Mouse (Mus musculus) neural tube, embryonic 12.5 days (tissue): ENCODE data around the gene Nsun7. TPM values are rescaled to one million over a fixed set of nuclear protein-coding genes. Genes with fewer than 3 reads are reported as not detected.
"Not testable (repeated sequence)": the region's sequence is repeated elsewhere in the genome, so short reads cannot be mapped to it uniquely, and the experiment has no call there.

Source experiments
- ATAC-seq: fragments of 200-750 bp; cut with Nextera tagmentation; 2 replicates; pipeline ENCODE4 v1.8.0; 2017; ENCODE audit warnings: low read depth, mild to moderate bottlenecking, moderate TSS enrichment, moderate library complexity; ENCODE audit not compliant: low FRiP score
- H3K27ac ChIP-seq: fragments of 300-500 bp; sonication (generic); 2 replicates; pipeline ENCODE4 v1.5.1; 2016
- H3K27me3 ChIP-seq: fragments of 300-500 bp; sonication (generic); replicated peaks from 2 replicates; pipeline ENCODE4 v1.6.1; 2016; ENCODE audit warnings: mild to moderate bottlenecking
- H3K36me3 ChIP-seq: fragments of 300-500 bp; sonication (generic); 2 replicates; pipeline ENCODE4 v1.6.1; 2016; ENCODE audit warnings: mild to moderate bottlenecking
- H3K4me1 ChIP-seq: fragments of 300-500 bp; sonication (generic); 2 replicates; pipeline ENCODE4 v1.6.1; 2016
- H3K4me2 ChIP-seq: fragments of 300-500 bp; sonication (generic); replicated peaks from 2 replicates; pipeline ENCODE4 v1.6.1; 2016; ENCODE audit warnings: mild to moderate bottlenecking
- H3K4me3 ChIP-seq: fragments of 300-500 bp; sonication (generic); 2 replicates; pipeline ENCODE4 v1.5.1; 2016
- H3K9ac ChIP-seq: fragments of 300-500 bp; sonication (generic); 2 replicates; pipeline ENCODE4 v1.6.1; 2016; ENCODE audit warnings: mild to moderate bottlenecking
- H3K9me3 ChIP-seq: fragments of 300-500 bp; sonication (generic); 2 replicates; pipeline ENCODE4 v1.6.1; 2016; ENCODE audit warnings: mild to moderate bottlenecking
- WGBS: fragments of 180-500 bp; shearing (Covaris S2); methylation state at CpG from one replicate; pipeline ENCODE4 v1.1.7; 2016; 5-methylcytosine and 5-hydroxymethylcytosine counted together
- polyA plus RNA-seq: library from polyadenylated mRNA; unstranded; fragments of >200 nt; fragmentation: Nextera tagmentation; extraction: Ambion mirVana; gene quantifications from 2 replicates; pipeline ENCODE4 v1.2.1, GENCODE M21; 2016

Gene Nsun7
- polyA plus RNA-seq, 1 experiment from 2014 or later = 1.0 TPM

GRCm38 (mm10) chr5:66245958-66246497 is 13.7 kb upstream of the Nsun7 start:
- 76% methylated on average over 9 of the region's 10 CpGs for WGBS
- no peaks in the 10 kb centered on the region; the same call in 1 of the 2 replicates for H3K4me1 ChIP-seq
- H3K27me3 ChIP-seq = no peaks in the 10 kb centered on the region
- no peak overlapping the region for H3K4me3 ChIP-seq
- no peak overlapping the region for H3K4me2 ChIP-seq
- H3K9me3 ChIP-seq = no peaks in the 10 kb centered on the region
- H3K9ac ChIP-seq = no peak overlapping the region
- ATAC-seq = no peak
- H3K36me3 ChIP-seq = no peaks in the 10 kb centered on the region
- H3K27ac ChIP-seq = no peak overlapping the region

GRCm38 (mm10) chr5:66253219-66253618 is 6.5 kb upstream of the Nsun7 start:
- Histone ChIP-seq H3K27ac (no peak overlapping the region), H3K9ac (no peak overlapping the region), H3K4me3 (no peak overlapping the region), H3K27me3 (no peaks in the 10 kb centered on the region), H3K9me3 (no peaks in the 10 kb centered on the region), H3K4me1 (no peaks in the 10 kb centered on the region), H3K4me2 (no peak overlapping the region), H3K36me3 (no peaks in the 10 kb centered on the region)
- 56% methylated on average over 5 of the region's 5 CpGs for WGBS
- no peak for ATAC-seq

- WGBS = 91% methylated on average over 10 of the region's 10 CpGs
- Histone ChIP-seq H3K4me2 (no peak overlapping the region), H3K4me1 (0 out of 2 replicates have a peak, but pooled peaks cover 4% of the 10 kb centered on the region), H3K9ac (no peak overlapping the region), H3K4me3 (no peak overlapping the region), H3K27me3 (no peaks in the 10 kb centered on the region), H3K9me3 (no peaks in the 10 kb centered on the region), H3K36me3 (no peaks in the 10 kb centered on the region), H3K27ac (no peak overlapping the region)
- no peak for ATAC-seq
These were observed 4.7 kb upstream of the Nsun7 start for GRCm38 (mm10) chr5:66255044-66255443.

GRCm38 (mm10) chr5:66259000-66259399 is 697 bp upstream of the Nsun7 start:
- H3K4me2 ChIP-seq = no peak overlapping the region
- 84% methylated on average over 2 of the region's 2 CpGs for WGBS
- H3K9me3 ChIP-seq = no peaks in the 10 kb centered on the region
- H3K4me1 ChIP-seq = 0 out of 2 replicates have a peak, but pooled peaks cover 6% of the 10 kb centered on the region
- H3K27ac ChIP-seq = no peak overlapping the region
- no peak overlapping the region for H3K4me3 ChIP-seq
- H3K36me3 ChIP-seq = no peaks in the 10 kb centered on the region
- H3K27me3 ChIP-seq = no peaks in the 10 kb centered on the region
- H3K9ac ChIP-seq = no peak overlapping the region
- no peak for ATAC-seq

- not testable (repeated sequence) for H3K36me3 ChIP-seq, H3K27ac ChIP-seq, H3K9me3 ChIP-seq, H3K27me3 ChIP-seq, ATAC-seq, H3K4me1 ChIP-seq
- H3K4me3 ChIP-seq = peak overlapping the region; percentile 62
- WGBS = 6% methylated on average over 5 of the region's 5 CpGs
- H3K4me2 ChIP-seq = peak overlapping the region; percentile 94
- peak overlapping the region; percentile 73 for H3K9ac ChIP-seq
These were observed 304 bp upstream of the Nsun7 start for GRCm38 (mm10) chr5:66259431-66259755.

- Histone ChIP-seq H3K4me3 (no peak overlapping the region), H3K27me3 (no peaks in the 10 kb centered on the region), H3K36me3 (no peaks in the 10 kb centered on the region), H3K4me1 (0 out of 2 replicates have a peak, but pooled peaks cover 6% of the 10 kb centered on the region), H3K27ac (no peak overlapping the region), H3K9me3 (no peaks in the 10 kb centered on the region), H3K9ac (no peak overlapping the region), H3K4me2 (no peak overlapping the region)
- no peak for ATAC-seq
- 80% methylated on average over 2 of the region's 2 CpGs for WGBS
These were observed 2.8 kb downstream of the Nsun7 start for GRCm38 (mm10) chr5:66262475-66262874.

- Histone ChIP-seq H3K27ac (no peak overlapping the region), H3K4me2 (no peak overlapping the region), H3K36me3 (no peaks in the 10 kb centered on the region), H3K9me3 (no peaks in the 10 kb centered on the region), H3K4me1 (0 out of 2 replicates have a peak, but pooled peaks cover 6% of the 10 kb centered on the region), H3K4me3 (no peak overlapping the region), H3K9ac (no peak overlapping the region), H3K27me3 (no peaks in the 10 kb centered on the region)
- no peak for ATAC-seq
- WGBS = 29% methylated on average over 4 of the region's 4 CpGs
These were observed 3.7 kb downstream of the Nsun7 start for GRCm38 (mm10) chr5:66263398-66263797.

GRCm38 (mm10) chr5:66269616-66270015 is 9.9 kb downstream of the Nsun7 start:
- H3K4me3 ChIP-seq = no peak overlapping the region
- H3K9ac ChIP-seq = no peak overlapping the region
- H3K27ac ChIP-seq = no peak overlapping the region
- no peaks in the 10 kb centered on the region for H3K27me3 ChIP-seq
- WGBS = 91% methylated on average over 7 of the region's 7 CpGs
- H3K36me3 ChIP-seq = no peaks in the 10 kb centered on the region
- no peak overlapping the region for H3K4me2 ChIP-seq
- H3K9me3 ChIP-seq = no peaks in the 10 kb centered on the region
- ATAC-seq = no peak
- H3K4me1 ChIP-seq = no peaks in the 10 kb centered on the region; the same call in 1 of the 2 replicates

- no peaks in the 10 kb centered on the region; the same call in 1 of the 2 replicates for H3K4me1 ChIP-seq
- no peak overlapping the region for H3K4me2 ChIP-seq
- H3K36me3 ChIP-seq = no peaks in the 10 kb centered on the region
- no peak overlapping the region for H3K9ac ChIP-seq
- H3K4me3 ChIP-seq = no peak overlapping the region
- 38% methylated on average over 2 of the region's 2 CpGs for WGBS
- ATAC-seq = no peak
- H3K9me3 ChIP-seq = no peaks in the 10 kb centered on the region
- H3K27ac ChIP-seq = no peak overlapping the region
- no peaks in the 10 kb centered on the region for H3K27me3 ChIP-seq
These were observed 11.4 kb downstream of the Nsun7 start for GRCm38 (mm10) chr5:66271141-66271540.

GRCm38 (mm10) chr5:66274417-66274816 is 14.7 kb downstream of the Nsun7 start:
- Histone ChIP-seq H3K4me1 (no peaks in the 10 kb centered on the region; the same call in 1 of the 2 replicates), H3K9me3 (no peaks in the 10 kb centered on the region), H3K36me3 (no peaks in the 10 kb centered on the region), H3K4me2 (no peak overlapping the region), H3K9ac (no peak overlapping the region), H3K4me3 (no peak overlapping the region), H3K27ac (no peak overlapping the region), H3K27me3 (no peaks in the 10 kb centered on the region)
- 64% methylated on average over 3 of the region's 3 CpGs for WGBS
- no peak for ATAC-seq

GRCm38 (mm10) chr5:66279650-66280049 is 20.0 kb downstream of the Nsun7 start:
- H3K4me3 ChIP-seq = no peak overlapping the region
- H3K36me3 ChIP-seq = no peaks in the 10 kb centered on the region
- 81% methylated on average over 2 of the region's 2 CpGs for WGBS
- ATAC-seq = no peak
- H3K4me2 ChIP-seq = no peak overlapping the region
- no peak overlapping the region for H3K9ac ChIP-seq
- H3K27ac ChIP-seq = no peak overlapping the region
- H3K4me1 ChIP-seq = no peaks in the 10 kb centered on the region
- no peaks in the 10 kb centered on the region for H3K9me3 ChIP-seq
- H3K27me3 ChIP-seq = no peaks in the 10 kb centered on the region

- Histone ChIP-seq H3K4me1 (no peaks in the 10 kb centered on the region), H3K27me3 (no peaks in the 10 kb centered on the region), H3K4me2 (no peak overlapping the region), H3K27ac (no peak overlapping the region), H3K4me3 (no peak overlapping the region), H3K9ac (no peak overlapping the region), H3K9me3 (no peaks in the 10 kb centered on the region), H3K36me3 (no peaks in the 10 kb centered on the region)
- WGBS = 82% methylated on average over 6 of the region's 6 CpGs
- no peak for ATAC-seq
These were observed 21.0 kb downstream of the Nsun7 start for GRCm38 (mm10) chr5:66280742-66281141.

- Histone ChIP-seq H3K9ac (no peak overlapping the region), H3K4me1 (no peaks in the 10 kb centered on the region), H3K27me3 (no peaks in the 10 kb centered on the region), H3K9me3 (0 out of 2 replicates have a peak, but pooled peaks cover 6% of the 10 kb centered on the region), H3K36me3 (0 out of 2 replicates have a peak, but pooled peaks cover 5% of the 10 kb centered on the region), H3K4me2 (no peak overlapping the region), H3K27ac (no peak overlapping the region), H3K4me3 (no peak overlapping the region)
- ATAC-seq = no peak
- WGBS = 88% methylated on average over 11 of the region's 11 CpGs
These were observed 34.5 kb downstream of the Nsun7 start for GRCm38 (mm10) chr5:66294106-66294625.
